Mouse (Mus musculus) testis, adult 2 months (tissue): ENCODE results near the gene Tnrc6c. TPM values are rescaled to one million over a fixed set of nuclear protein-coding genes. Genes with fewer than 3 reads are reported as not detected.

ENCODE experiments used
- H3K27ac ChIP-seq: fragments of 200-500 bp; 2 replicates; pipeline ENCODE4 v1.5.1; 2012; ENCODE audit warnings: low read depth, low read length; ENCODE audit not compliant: control insufficient read depth, insufficient read depth
- H3K27me3 ChIP-seq: fragments of 200-500 bp; 2 replicates; pipeline ENCODE4 v1.6.1; 2012; ENCODE audit warnings: mild to moderate bottlenecking, low read length, moderate library complexity; ENCODE audit not compliant: control insufficient read depth, insufficient read depth
- H3K36me3 ChIP-seq: fragments of 200-500 bp; 2 replicates; pipeline ENCODE4 v1.6.1; 2012; ENCODE audit warnings: mild to moderate bottlenecking, low read length; ENCODE audit not compliant: control insufficient read depth, insufficient read depth
- H3K4me1 ChIP-seq: fragments of 200-500 bp; 2 replicates; pipeline ENCODE4 v1.6.1; 2012; ENCODE audit warnings: low read length; ENCODE audit not compliant: control insufficient read depth, insufficient read depth
- H3K4me3 ChIP-seq: fragments of 200-500 bp; 2 replicates; pipeline ENCODE4 v1.5.1; 2012; ENCODE audit warnings: low read depth, mild to moderate bottlenecking, low read length, moderate library complexity, mixed read lengths; ENCODE audit not compliant: control insufficient read depth
- CTCF ChIP-seq: fragments of 200-500 bp; IDR thresholded peaks from 2 replicates; pipeline ENCODE4 v1.5.1; 2012; ENCODE audit warnings: low read depth, mild to moderate bottlenecking, inconsistent platforms, low read length, moderate library complexity; ENCODE audit not compliant: control insufficient read depth, insufficient read depth, insufficient replicate concordance
- POLR2A ChIP-seq: fragments of 200-500 bp; IDR thresholded peaks from 2 replicates; pipeline ENCODE4 v1.6.1; 2012; ENCODE audit warnings: low read depth, mild to moderate bottlenecking, inconsistent platforms, low read length, moderate library complexity; ENCODE audit not compliant: control insufficient read depth
- polyA plus RNA-seq: library from polyadenylated mRNA; depleted of rRNA; stranded (reverse); fragments of >200 nt; gene quantifications from 2 replicates; pipeline ENCODE4 v1.2.3, GENCODE M21; 2012

Tnrc6c gene
- polyA plus RNA-seq, 1 experiment, result 28.0 TPM

DNA sequence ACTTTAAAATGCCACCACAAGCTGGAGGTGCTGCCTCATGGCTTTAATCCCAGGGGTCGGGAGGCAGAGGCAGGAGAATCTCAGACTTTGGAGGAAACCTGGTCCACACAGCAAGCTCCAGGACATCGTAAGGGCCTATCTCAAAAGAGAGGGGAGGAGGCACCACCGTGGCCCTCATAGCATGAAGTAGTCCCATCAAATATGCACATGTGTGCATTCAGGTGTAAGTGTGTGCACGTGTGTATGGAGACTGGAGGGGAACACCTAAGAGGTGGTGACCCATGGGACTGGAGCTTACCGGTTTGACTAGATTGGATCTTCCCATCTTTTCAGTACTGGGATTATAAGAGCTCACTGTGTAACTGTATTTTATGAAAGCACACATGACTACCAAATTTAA lies 74.2 kb downstream of the Tnrc6c start:
- TF ChIP-seq CTCF, result no peak

GRCm38 (mm10) chr11:117728841-117729240 lies 74.8 kb downstream of the Tnrc6c start:
- no peaks in the 10 kb centered on the region for H3K27me3 ChIP-seq
- H3K27ac ChIP-seq, result no peak overlapping the region
- TF ChIP-seq CTCF (no peak), POLR2A (no peak)
- H3K36me3 ChIP-seq, result no peaks in the 10 kb centered on the region
- H3K4me3 ChIP-seq, result no peak overlapping the region
- H3K4me1 ChIP-seq, result no peaks in the 10 kb centered on the region

More for the DNA sequence above, 74.2 kb downstream of the Tnrc6c start:
- no peak overlapping the region for H3K27ac ChIP-seq
- H3K36me3 ChIP-seq, result no peaks in the 10 kb centered on the region
- no peaks in the 10 kb centered on the region for H3K27me3 ChIP-seq
- H3K4me3 ChIP-seq, result no peak overlapping the region
- H3K4me1 ChIP-seq, result no peaks in the 10 kb centered on the region

GRCm38 (mm10) chr11:117729341-117729740 lies 75.3 kb downstream of the Tnrc6c start:
- Histone ChIP-seq H3K36me3 (no peaks in the 10 kb centered on the region), H3K27me3 (no peaks in the 10 kb centered on the region), H3K27ac (no peak overlapping the region), H3K4me3 (no peak overlapping the region), H3K4me1 (no peaks in the 10 kb centered on the region)
- TF ChIP-seq POLR2A (no peak), CTCF (no peak)

GRCm38 (mm10) chr11:117729798-117730489 lies 75.9 kb downstream of the Tnrc6c start:
- H3K36me3 ChIP-seq, result no peaks in the 10 kb centered on the region
- H3K27me3 ChIP-seq, result no peaks in the 10 kb centered on the region

DNA sequence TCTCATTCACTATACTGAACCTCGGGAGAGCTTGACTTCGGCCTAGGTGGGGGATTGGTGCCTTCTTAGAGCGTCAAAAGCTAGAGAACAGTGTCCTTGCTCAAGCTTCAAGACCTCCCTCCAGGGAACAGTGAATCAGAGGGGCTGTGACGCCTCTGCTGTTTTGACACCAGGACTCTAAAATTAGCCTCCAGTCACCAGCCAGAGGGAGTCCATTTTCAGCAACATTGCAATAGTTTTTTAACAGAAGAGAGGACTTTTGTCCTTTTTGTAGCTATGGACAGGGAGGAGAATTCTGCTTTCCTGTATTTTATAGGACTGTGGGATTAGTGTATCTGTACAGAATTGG lies 76.4 kb downstream of the Tnrc6c start:
- Histone ChIP-seq H3K27ac (no peak overlapping the region), H3K4me3 (no peak overlapping the region), H3K27me3 (no peaks in the 10 kb centered on the region), H3K36me3 (no peaks in the 10 kb centered on the region), H3K4me1 (no peaks in the 10 kb centered on the region)
- no peak for TF ChIP-seq CTCF
- no peak for TF ChIP-seq POLR2A

More at GRCm38 (mm10) chr11:117729798-117730489, 75.9 kb downstream of the Tnrc6c start:
- no peak overlapping the region for H3K27ac ChIP-seq
- H3K4me3 ChIP-seq, result no peak overlapping the region
- TF ChIP-seq POLR2A (no peak), CTCF (no peak)
- no peaks in the 10 kb centered on the region for H3K4me1 ChIP-seq

GRCm38 (mm10) chr11:117731470-117731869 lies 77.4 kb downstream of the Tnrc6c start:
- no peak for TF ChIP-seq POLR2A
- Histone ChIP-seq H3K27me3 (no peaks in the 10 kb centered on the region), H3K4me1 (no peaks in the 10 kb centered on the region), H3K4me3 (no peak overlapping the region), H3K27ac (no peak overlapping the region), H3K36me3 (peaks cover 2% of the 10 kb centered on the region)

DNA sequence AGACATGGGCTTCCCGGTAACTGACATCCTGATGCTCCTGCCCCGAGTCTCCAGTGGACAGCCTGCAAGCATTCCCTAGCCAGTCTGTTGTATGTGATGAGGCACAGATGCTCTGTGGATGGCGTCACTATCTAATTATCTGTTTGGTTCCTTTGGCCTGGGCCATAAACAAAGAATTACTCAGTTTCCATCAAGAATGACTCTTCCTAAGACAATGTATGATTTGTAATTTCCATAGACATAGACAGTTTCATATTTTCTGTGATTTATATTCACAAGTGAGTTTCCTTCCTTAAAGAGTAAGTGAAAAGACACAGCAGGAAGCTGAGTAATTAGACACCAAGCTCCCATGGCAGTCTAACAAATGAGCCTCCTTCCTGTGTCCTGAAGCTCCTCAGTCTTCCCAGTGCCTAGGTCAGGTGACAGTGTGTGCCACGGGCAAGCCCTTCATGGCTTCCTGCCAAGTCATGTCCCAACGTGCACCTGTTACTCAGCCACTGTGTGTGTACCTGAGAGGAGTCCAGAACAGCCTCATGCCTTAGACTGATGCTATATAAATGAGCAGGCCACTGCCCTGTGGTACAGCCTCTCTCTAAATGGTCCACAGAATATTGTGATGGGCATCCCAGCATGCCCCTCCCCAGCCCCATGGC lies 82.1 kb downstream of the Tnrc6c start:
- Histone ChIP-seq H3K4me3 (no peak overlapping the region), H3K36me3 (peaks cover 4% of the 10 kb centered on the region), H3K27me3 (no peaks in the 10 kb centered on the region), H3K27ac (no peak overlapping the region), H3K4me1 (no peaks in the 10 kb centered on the region)
- TF ChIP-seq CTCF (no peak), POLR2A (no peak)

DNA sequence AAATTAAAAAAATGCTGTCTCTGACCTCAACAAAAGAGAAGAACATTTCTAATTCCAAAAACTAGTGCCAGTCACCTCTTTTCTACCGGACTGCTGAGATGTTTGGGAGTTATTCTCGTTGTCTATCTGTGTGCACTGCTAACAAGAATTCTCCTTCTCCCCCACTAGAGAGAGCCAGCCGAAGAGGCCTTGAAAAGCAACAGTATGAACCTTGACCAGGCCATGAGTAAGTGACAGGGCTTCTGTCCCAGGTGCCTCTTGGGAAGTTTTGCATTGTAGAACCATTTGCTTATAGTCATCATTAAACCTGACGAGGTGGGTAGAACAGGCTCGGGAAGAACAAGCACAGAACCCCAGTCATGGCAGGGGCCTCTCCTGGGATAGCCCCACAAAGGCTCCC lies 84.0 kb downstream of the Tnrc6c start:
- H3K27ac ChIP-seq, result no peak overlapping the region

More for the DNA sequence above, 84.0 kb downstream of the Tnrc6c start:
- H3K27me3 ChIP-seq, result no peaks in the 10 kb centered on the region
- H3K36me3 ChIP-seq, result peaks cover 4% of the 10 kb centered on the region
- no peaks in the 10 kb centered on the region for H3K4me1 ChIP-seq
- H3K4me3 ChIP-seq, result no peak overlapping the region
- TF ChIP-seq CTCF (no peak), POLR2A (no peak)
